Mouse (Mus musculus) adrenal gland, postnatal 36 days (tissue): ENCODE measurements around the gene Tlr6. TPM values are rescaled to one million over a fixed set of nuclear protein-coding genes. Genes with fewer than 3 reads are reported as not detected.

Experiments
- DNase-seq, 2 experiments: peaks; one replicate each; pipeline ENCODE4 v3.0.0; 2021; ENCODE audit warnings: mixed read lengths in 1 of 2
- microRNA-seq: library from miRNA; unstranded; fragments of <30 nt; microRNA quantifications from one replicate; pipeline ENCODE4 v1.2.0, GENCODE M21; 2021
- total RNA-seq, 2 experiments: library from RNA; stranded (reverse); gene quantifications; 2 replicates each; pipeline ENCODE4 v1.2.3; 2021

Gene Tlr6
- total RNA-seq, 2 experiments from 2014 or later = 1.4 to 1.8 TPM

DNA sequence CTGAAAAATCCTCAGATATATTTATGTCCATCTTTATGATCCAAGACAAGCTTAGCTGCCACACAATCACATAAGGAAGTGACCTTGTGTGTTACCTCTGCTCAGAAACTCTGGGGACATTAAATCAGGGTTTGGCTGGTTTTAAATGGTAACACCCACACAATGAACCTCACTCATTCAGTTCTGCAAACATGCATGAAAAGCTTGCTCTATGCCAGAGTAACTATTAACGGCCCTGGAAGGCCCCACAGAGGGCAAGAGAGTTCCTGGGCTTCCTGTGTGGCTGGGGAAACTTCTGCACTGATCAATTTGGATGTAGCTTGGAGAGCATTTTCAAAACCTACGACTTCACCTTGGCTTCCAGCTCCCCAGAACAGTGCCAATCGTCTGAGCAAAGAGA is 27.7 kb downstream of the Tlr6 start:
- DNase-seq = no peak

DNA sequence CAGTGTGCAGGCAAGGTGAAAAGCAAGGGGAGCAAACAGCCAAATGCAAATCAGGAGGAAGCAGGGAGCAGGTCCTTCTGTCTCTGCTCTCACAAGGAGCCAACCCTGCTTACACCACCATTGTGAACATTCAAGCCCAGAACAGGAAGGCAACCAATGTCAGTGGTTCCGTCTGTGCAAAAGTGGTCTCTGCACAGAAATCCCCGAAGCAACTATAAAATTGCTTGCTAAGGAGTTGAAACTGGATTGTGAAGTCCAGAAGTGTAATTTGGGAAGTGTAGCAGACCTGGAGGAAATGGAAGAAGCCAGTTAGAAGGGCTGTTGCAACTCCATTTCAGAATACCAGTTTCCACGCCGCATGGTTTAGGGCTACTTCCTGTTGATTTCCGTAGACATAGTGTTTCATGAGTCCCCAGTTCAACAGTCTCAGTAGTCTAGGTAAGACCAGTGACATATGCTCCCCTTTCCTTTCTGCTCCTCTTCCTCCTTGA is 37.0 kb downstream of the Tlr6 start:
- no peak for DNase-seq

- no peak for DNase-seq
Observed at GRCm38 (mm10) chr5:64918616-64919597, 41.0 kb downstream of the Tlr6 start.

GRCm38 (mm10) chr5:64917721-64918120 is 42.2 kb downstream of the Tlr6 start:
- no peak for DNase-seq

GRCm38 (mm10) chr5:64917161-64917560 is 42.7 kb downstream of the Tlr6 start:
- no peak for DNase-seq

- no peak for DNase-seq
Observed at GRCm38 (mm10) chr5:64908585-64909284, 51.2 kb downstream of the Tlr6 start.

DNA sequence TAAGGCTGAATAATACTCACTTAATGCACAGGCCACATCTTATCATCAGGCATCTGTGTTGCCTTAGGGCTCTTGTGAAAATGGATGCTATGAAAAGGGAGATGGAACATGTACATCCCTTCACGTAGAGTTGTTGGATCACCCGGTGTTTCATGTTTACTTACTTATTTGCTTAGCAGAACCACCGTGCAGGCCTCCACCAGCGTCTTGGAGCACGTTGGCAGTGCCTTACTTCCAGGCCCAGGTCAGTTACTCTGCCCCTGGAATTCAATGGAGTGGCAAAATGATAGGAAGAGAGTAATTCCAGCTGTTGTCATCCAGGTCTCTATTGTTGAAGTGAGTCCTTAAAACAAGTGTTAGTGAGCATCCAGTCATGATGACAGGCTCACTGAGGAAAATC is 52.0 kb downstream of the Tlr6 start:
- no peak for DNase-seq

DNA sequence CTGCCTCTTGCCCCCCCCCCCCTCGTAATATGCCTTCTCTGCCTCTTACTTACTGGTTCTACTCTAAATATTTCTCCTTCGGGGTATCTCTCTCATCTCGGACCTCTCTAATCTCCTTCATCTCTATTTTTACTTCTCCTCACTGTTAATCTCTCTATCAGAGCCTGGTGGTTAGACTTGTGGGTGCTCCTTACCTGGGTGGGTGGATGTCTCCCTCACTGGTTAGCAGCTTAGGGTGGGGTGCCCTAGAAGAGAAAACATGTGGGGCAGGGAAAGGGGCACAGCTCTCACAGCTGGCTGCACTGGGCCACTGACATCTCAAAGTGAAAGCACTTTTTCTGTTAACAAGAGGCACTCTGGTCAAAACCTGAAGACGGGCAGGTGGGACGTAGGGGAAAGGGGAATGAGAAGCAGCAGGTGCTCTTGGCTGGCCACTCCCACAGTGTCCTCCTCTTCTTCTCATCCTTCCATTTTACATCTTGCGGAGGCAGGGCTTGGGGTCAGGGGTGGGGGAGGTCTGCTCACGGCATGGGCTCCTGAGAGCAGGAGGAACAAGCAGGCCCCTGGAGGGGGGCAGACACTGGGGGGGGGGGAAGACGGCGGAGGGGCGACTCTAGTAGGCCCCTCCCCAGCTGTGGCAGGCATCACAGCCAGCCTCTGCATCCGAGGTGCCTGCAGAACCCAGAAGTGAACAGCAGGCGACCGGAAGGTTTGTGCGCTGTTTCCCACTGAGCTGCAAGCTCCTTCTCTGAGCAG is 54.2 kb downstream of the Tlr6 start:
- no peak for DNase-seq

Small RNAs within 50 kb of the gene (microRNA-seq; reads per million reads assigned to microRNA genes)
- 198 reads per million, percentile 59 among the genes with 10 or more reads in this experiment for gene Mir574

Other genes with a start within 250 kb of the Tlr6 start
- 10 to 100 TPM; 56.1 to 68.3 TPM for gene Klf3, start 156.7 kb downstream of the Tlr6 start, total RNA-seq
- 1 to 10 TPM in 1 of 2 experiments, under 1 TPM in 1; 0.79 to 1.8 TPM for gene Tlr1, start 26.5 kb downstream of the Tlr6 start, total RNA-seq
- gene Fam114a1, start 10.0 kb upstream of the Tlr6 start, total RNA-seq = 10 to 100 TPM; 23.9 to 25.0 TPM
- not detected for gene Tmem156, start 132.0 kb upstream of the Tlr6 start, total RNA-seq
- 10 to 100 TPM; 53.1 to 67.7 TPM for gene Klhl5, start 147.4 kb upstream of the Tlr6 start, total RNA-seq
- 1 to 10 TPM; 8.5 to 10.0 TPM for gene Wdr19, start 239.6 kb upstream of the Tlr6 start, total RNA-seq